Mouse (Mus musculus): ENCODE measurements around the gene Tagln.

DNA sequence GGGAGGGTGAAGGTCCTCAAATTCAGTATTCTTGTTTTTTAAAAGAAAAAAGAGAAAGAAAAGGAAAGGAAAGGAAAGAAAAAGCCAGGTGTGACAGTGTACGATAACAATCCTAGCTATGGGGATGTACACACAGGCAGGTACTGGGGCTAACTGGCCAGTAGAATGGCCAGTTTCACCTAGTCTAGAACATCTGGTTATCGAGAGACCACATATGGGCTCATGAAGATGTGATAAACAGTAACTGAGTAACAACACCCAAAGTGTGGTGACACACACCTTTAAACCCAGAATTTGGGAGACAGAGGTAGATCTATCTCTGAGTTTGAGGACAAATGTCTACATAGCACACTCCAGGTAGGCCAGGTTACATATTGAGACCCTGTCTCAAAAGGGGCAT, 43.9 kb upstream of the Tagln start:
- TF ChIP-seq POLR2A (IDR thresholded peaks at IDR 0.05; ENCODE audit: low read depth, low read length): no peak
- no peak for TF ChIP-seq MAFK (IDR thresholded peaks at IDR 0.05; ENCODE audit: insufficient replicate concordance, low read length)
- no peak for TF ChIP-seq ZC3H11A (IDR thresholded peaks at IDR 0.05; ENCODE audit: low read depth, low read length)
- no peak for TF ChIP-seq USF1 (IDR thresholded peaks at IDR 0.05; ENCODE audit: low read depth, low read length)
- no peak for TF ChIP-seq CTCF (conservative IDR thresholded peaks at IDR 0.05 in 1 of 2, IDR thresholded peaks at IDR 0.05 in 1 of 2; ENCODE audit: low read depth in 2 of 2, low read length in 2 of 2)
- TF ChIP-seq EP300 (IDR thresholded peaks at IDR 0.05; ENCODE audit: low read length): no peak
- no peak for TF ChIP-seq TBP (conservative IDR thresholded peaks at IDR 0.05; ENCODE audit: low read depth, low read length)
- no peak for TF ChIP-seq TCF12 (IDR thresholded peaks at IDR 0.05; ENCODE audit: low read depth, low read length)
- TF ChIP-seq SMC3 (IDR thresholded peaks at IDR 0.05; ENCODE audit: low read depth, low read length): no peak
- no peak for TF ChIP-seq E2F4 (IDR thresholded peaks at IDR 0.05; ENCODE audit: insufficient replicate concordance, low read depth, low read length)
- no peak for TF ChIP-seq ZNF384 (IDR thresholded peaks at IDR 0.05; ENCODE audit: low read depth, low read length)
